Mouse (Mus musculus): ENCODE measurements around the gene Gcdh. TPM values are rescaled to one million over a fixed set of nuclear protein-coding genes. Genes with fewer than 3 reads are reported as not detected.

Gene Gcdh
- polyA plus RNA-seq, 1 experiment from 2014 or later: 42.8 TPM

DNA sequence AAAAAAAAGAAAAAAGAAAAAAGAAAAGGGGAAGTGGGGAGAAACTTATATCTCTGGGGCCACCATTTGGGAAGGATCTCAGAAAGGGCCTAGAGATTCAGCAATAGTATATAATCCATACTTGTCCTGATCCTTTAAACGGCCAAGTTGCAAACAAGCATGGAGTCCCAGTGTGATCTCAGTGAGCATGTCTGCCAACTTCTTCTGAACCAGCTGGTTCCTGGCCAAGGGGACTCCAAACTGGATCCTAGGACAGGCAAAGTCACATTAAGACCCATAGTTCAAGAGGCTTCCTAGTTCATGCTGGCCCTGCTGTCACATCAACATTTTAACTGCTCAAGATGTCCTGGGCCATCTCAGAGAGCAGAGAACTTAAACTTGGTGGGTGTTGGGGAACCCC, 4.6 kb downstream of the Gcdh start:
- no peaks in the 10 kb centered on the region for H3K9me3 ChIP-seq
- H3K27ac ChIP-seq: no peak overlapping the region
- H3K36me3 ChIP-seq: peaks cover 4% of the 10 kb centered on the region; the same call in 1 of the 2 replicates
- no peak for ATAC-seq
- H3K9ac ChIP-seq: no peak overlapping the region
- 0 out of 2 replicates have a peak, but pooled peaks cover 9% of the 10 kb centered on the region for H3K4me1 ChIP-seq (replicated peaks)
- 96% methylated on average over 1 of the region's 1 CpGs for WGBS
- H3K4me2 ChIP-seq (replicated peaks): no peak overlapping the region
- H3K27me3 ChIP-seq (replicated peaks): no peaks in the 10 kb centered on the region
- H3K4me3 ChIP-seq (replicated peaks): no peak overlapping the region

DNA sequence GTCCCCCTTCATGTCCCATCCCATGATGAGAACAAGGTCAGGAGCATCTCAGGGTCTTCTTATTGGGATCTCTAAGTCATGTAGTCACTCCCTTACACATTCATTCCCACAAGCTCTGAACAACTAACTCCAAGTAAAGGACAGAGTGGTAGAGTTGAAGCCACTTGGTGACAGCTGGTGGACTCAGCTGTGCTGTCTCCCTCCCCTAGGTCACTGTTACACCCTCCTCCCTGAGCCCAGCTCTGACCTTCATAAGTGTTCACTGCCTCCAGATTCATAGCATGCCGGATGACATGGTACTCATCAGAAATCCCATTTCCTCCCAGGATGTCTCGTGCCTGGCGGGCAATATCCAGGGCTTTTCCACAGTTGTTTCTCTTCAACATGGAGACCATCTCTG, 5.4 kb downstream of the Gcdh start:
- WGBS: 90% methylated on average over 3 of the region's 3 CpGs
- Histone ChIP-seq H3K4me2 (replicated peaks) (no peak overlapping the region), H3K36me3 (peaks cover 4% of the 10 kb centered on the region; the same call in 1 of the 2 replicates), H3K27ac (no peak overlapping the region), H3K4me3 (replicated peaks) (no peak overlapping the region), H3K27me3 (replicated peaks) (no peaks in the 10 kb centered on the region), H3K4me1 (replicated peaks) (0 out of 2 replicates have a peak, but pooled peaks cover 9% of the 10 kb centered on the region), H3K9me3 (no peaks in the 10 kb centered on the region), H3K9ac (no peak overlapping the region)
- ATAC-seq: no peak

DNA sequence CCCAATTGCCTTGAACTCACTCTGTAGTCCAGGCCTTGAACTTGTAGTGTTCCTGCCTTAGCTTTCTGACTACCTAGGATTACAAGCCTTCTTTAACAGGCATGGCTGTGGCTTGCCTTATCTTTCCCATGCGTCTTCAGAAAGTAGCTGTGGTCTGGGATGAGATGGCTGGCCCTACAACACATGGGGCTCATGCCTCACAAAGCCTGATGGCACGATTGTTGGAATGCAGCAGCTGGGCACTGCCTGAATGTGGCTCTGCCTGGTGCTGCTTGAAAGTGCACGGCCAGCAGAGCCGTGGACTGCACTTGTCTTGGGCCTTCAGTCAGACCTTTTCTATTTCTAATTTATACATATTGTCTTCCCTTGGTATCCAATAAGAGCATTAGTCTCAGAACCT, 9.0 kb downstream of the Gcdh start:
- no peak for ATAC-seq
- no peaks in the 10 kb centered on the region for H3K27me3 ChIP-seq (replicated peaks)
- H3K9ac ChIP-seq: no peak overlapping the region
- H3K9me3 ChIP-seq: no peaks in the 10 kb centered on the region
- H3K4me3 ChIP-seq (replicated peaks): no peak overlapping the region
- H3K4me1 ChIP-seq (replicated peaks): no peaks in the 10 kb centered on the region
- no peak overlapping the region for H3K27ac ChIP-seq
- 86% methylated on average over 4 of the region's 4 CpGs for WGBS
- peaks cover 4% of the 10 kb centered on the region; the same call in 1 of the 2 replicates for H3K36me3 ChIP-seq
- no peak overlapping the region for H3K4me2 ChIP-seq (replicated peaks)

DNA sequence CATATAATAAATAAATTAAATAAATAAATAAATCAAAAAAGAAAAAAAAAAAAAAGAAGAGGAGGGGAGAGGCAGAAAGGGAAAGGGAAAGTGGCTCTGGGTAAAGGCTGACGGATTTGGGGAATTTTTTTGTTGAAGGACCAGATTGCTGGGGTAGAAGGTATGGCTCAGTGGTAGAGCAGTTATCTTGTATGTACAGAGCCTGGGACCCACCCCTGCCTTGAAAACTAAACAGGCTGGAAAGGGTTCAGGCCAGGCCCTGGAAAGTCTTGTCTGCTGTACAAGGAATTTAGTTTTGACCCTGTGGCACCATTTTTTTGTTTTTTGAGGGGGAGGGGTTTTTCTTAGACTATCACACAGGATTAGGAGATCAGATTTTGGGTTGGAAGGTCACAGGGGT, 14.8 kb downstream of the Gcdh start:
- Histone ChIP-seq H3K4me1 (replicated peaks) (no peaks in the 10 kb centered on the region), H3K27ac (no peak overlapping the region), H3K9ac (no peak overlapping the region), H3K4me3 (replicated peaks) (no peak overlapping the region), H3K27me3 (replicated peaks) (no peaks in the 10 kb centered on the region), H3K36me3 (no peaks in the 10 kb centered on the region), H3K4me2 (replicated peaks) (no peak overlapping the region), H3K9me3 (no peaks in the 10 kb centered on the region)
- ATAC-seq: no peak
- 79% methylated on average over 1 of the region's 1 CpGs for WGBS

DNA sequence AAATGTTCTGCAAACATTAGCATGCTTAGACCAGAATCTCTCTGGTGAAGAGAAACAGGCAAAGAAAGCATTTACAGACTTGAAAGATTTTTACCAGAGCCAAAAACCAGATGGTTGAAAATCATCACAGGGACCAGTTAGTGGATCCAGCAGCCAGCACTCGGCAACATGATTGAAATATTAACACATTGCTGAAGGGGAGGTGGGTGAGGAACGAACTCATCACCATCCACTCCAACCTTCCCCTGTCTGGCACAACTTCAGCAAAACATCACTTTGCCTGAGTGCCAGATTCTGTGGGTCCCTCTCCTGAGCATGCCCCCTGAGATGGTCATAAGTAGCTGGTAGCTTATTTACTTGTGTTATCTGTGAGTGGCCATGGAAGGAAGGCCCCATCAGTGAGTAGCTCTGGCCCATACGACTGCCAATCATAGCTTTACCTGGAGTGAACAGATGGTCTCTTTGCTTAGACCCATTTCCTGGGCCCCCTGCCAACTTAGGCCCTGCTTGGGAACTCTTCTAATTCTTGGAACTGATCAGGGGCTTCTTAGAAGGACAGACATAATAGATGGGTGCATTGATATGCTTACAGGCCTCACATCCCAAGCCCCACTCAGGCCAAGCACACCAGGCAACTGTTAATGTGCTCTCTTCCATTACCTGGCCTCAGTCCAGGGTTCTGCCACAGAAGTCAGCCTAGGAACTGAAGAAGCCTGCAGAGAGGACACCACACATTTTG, 16.3 kb downstream of the Gcdh start:
- Histone ChIP-seq H3K9me3 (no peaks in the 10 kb centered on the region), H3K4me1 (replicated peaks) (peaks cover 6% of the 10 kb centered on the region), H3K4me3 (replicated peaks) (no peak overlapping the region), H3K36me3 (no peaks in the 10 kb centered on the region), H3K4me2 (replicated peaks) (no peak overlapping the region), H3K27me3 (replicated peaks) (no peaks in the 10 kb centered on the region), H3K9ac (no peak overlapping the region), H3K27ac (no peak overlapping the region)
- ATAC-seq: no peak
- WGBS: 75% methylated on average over 3 of the region's 3 CpGs

DNA sequence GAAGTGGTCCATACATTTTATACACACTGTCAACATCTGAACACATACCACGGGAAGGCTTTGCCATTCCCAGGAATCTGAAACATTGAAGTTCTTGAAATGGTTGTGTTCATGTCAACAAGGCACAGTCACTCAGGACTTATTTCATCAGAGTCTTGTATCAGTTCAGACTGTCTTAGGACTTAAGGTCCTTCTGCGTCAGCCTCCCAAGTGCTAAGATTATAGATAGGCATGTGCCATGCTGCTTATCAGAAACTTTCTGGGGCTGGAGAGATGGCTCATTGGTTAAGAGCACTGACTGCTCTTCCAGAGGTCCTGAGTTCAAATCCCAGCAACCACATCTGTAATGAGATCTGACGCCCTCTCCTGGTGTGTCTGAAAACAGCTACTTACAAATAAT, 19.4 kb downstream of the Gcdh start:
- Histone ChIP-seq H3K4me3 (replicated peaks) (no peak overlapping the region), H3K9me3 (no peaks in the 10 kb centered on the region), H3K4me2 (replicated peaks) (no peak overlapping the region), H3K27me3 (replicated peaks) (no peaks in the 10 kb centered on the region), H3K9ac (no peak overlapping the region), H3K36me3 (no peaks in the 10 kb centered on the region), H3K4me1 (replicated peaks) (peaks cover 14% of the 10 kb centered on the region), H3K27ac (no peak overlapping the region)
- no peak for ATAC-seq
- WGBS: 82% methylated on average over 3 of the region's 3 CpGs

DNA sequence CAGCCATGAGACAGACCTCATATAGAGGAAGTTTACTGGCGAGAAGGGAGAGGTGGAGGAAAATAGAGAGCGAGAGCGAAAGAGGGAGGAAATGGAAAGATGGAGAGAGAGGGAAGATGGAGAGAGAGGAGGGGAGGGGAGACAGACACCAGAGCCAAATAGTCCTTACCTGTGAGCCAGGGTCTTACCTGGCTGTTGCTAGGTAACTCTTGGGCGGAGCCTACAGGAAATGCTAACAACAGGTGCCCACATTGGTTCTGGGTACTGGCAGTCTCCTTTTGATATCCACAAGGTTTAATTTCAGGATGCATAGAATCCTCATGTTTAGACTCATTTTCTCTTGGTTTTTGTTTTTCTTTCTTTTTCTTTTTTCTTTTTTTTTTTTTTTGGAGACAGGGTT, 20.7 kb downstream of the Gcdh start:
- no peaks in the 10 kb centered on the region for H3K9me3 ChIP-seq
- WGBS: 73% methylated on average over 4 of the region's 4 CpGs
- H3K4me3 ChIP-seq (replicated peaks): peak overlapping the region; percentile 48
- peaks cover 10% of the 10 kb centered on the region; the same call in 1 of the 2 replicates for H3K36me3 ChIP-seq
- ATAC-seq: no peak
- no peak overlapping the region for H3K27ac ChIP-seq
- peak overlapping the region; percentile 99 for H3K4me2 ChIP-seq (replicated peaks)
- peak overlapping the region; percentile 52; the same call in 1 of the 2 replicates for H3K9ac ChIP-seq
- no peaks in the 10 kb centered on the region for H3K27me3 ChIP-seq (replicated peaks)
- peaks cover 14% of the 10 kb centered on the region for H3K4me1 ChIP-seq (replicated peaks)

DNA sequence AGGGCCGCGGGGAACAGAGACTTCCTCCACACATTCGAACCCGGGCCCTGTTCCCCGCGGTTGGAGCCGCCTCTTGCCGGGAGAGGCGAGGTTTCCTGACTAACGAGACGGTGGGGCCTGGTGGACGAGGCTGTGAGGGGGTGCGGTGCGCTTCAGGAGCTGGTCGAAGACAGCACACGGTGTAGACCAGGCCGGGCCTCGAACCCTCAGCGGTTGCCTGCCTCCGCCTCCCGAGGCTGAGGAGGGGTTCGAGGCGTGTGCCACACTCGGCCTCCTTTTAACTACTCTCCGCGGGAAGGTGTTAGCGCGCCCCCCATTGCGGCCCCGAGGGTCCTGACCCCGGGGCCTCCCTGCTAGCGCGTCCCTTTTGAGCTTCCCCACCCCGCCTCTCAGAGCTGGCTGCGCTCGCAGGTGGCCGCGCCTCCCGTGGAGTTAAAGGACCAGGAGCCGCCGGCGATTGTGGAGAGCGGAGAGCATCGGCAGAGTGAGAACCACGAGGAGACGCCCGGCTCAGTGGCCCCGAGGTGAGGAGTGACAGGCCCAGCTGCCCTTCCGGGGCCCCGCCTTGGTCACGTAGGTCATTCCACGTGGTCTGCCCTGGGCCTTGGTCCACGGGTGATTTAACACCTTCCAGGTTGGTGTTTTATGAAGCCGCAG, 21.3 kb downstream of the Gcdh start:
- H3K27me3 ChIP-seq (replicated peaks): no peaks in the 10 kb centered on the region
- H3K4me2 ChIP-seq (replicated peaks): peak overlapping the region; percentile 99
- H3K27ac ChIP-seq: no peak overlapping the region
- ATAC-seq: peak; percentile 68
- peak overlapping the region; percentile 48 for H3K4me3 ChIP-seq (replicated peaks)
- peaks cover 14% of the 10 kb centered on the region for H3K4me1 ChIP-seq (replicated peaks)
- peak overlapping the region; percentile 52 for H3K9ac ChIP-seq
- peaks cover 16% of the 10 kb centered on the region for H3K36me3 ChIP-seq
- no peaks in the 10 kb centered on the region for H3K9me3 ChIP-seq
- 2% methylated on average over 54 of the region's 54 CpGs for WGBS

DNA sequence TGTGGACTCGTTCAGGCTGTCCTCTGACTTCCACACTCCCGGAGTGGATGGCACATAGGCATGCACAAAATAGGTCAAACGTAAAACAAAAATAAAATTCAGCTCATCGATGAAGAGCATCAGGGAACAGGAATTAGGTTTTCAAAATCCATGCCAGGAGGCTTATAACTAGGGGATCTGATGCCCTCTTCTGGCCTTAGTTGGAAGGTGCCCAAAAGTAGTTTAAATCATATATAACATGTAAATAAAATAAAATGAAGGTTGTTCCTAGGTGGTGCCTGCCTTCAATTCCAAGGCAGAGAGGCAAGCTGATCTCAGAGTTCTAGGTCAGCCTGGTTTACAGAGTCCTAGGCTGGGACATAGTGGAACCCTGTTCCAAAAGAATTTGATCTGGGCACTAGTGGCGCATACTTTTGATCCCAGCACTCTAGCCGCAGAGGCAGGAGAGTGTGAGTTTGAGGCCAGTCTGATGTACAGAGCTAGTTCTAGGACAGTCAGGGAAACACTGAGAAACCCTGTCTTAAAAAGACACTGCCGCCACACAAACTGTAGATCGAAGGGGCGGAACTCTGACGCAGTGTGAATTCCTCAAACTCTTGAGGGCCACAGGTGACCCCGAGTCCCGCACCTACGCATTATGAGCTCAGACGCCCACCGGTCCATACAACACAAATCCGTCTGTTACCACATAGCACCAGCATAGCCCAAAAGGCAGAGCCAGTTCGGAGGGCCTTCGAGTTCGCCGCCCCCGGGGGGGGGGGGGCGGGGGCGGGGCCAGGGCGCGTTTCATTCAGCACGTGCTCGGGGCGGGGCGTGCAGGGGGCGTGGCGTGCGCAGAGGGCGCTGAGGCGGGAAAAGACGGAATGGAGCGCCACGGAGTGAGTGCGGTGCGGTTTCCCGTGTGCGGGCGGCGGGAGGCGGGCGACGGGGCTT, 22.1 kb downstream of the Gcdh start, which contains the start of gene Syce2:
Syce2 (plus strand) TSS at position 736 of the 933 bp plus-strand sequence.
- H3K36me3 ChIP-seq: peaks cover 16% of the 10 kb centered on the region
- no peak within 1 kb of the TSS for H3K27ac ChIP-seq
- H3K4me3 ChIP-seq (replicated peaks): peak within 1 kb of the TSS; percentile 48
- WGBS: 11% methylated on average over 46 of the region's 46 CpGs
- ATAC-seq: peak; percentile 86
- no peaks in the 10 kb centered on the region for H3K9me3 ChIP-seq
- H3K9ac ChIP-seq: peak within 1 kb of the TSS; percentile 52
- peak within 1 kb of the TSS; percentile 99 for H3K4me2 ChIP-seq (replicated peaks)
- H3K27me3 ChIP-seq (replicated peaks): no peaks in the 10 kb centered on the region
- peaks cover 14% of the 10 kb centered on the region for H3K4me1 ChIP-seq (replicated peaks)

DNA sequence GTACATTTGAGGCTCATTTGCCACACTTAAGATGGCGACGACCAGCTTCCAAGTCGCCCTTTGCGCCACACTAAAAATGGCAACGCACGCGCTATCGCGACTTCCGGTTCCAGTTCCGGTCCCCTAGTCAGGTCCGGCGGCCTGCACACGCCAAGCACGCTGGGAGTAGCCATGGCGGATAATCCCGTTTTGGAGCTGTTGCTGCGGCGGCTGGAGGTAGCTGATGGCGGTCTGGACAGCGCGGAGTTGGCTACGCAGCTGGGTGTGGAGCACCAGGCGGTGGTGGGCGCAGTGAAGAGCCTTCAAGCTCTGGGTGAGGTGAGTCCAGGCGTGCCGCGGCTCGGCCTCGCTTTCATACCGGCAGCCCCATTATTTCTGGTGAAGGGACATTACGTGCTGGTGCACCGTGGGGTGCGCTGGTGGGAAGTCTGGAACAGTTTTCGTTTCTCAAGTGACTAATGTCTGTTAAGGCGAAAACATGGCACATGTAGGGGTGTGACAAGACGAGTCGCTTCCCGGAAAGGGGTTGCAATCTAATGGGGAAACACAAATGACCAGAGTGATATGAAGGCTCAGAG, 36.8 kb downstream of the Gcdh start, which contains the start of gene Farsa:
Farsa (plus strand) TSS at position 126 of the 578 bp plus-strand sequence.
- ATAC-seq: peak; percentile 96
- Histone ChIP-seq H3K27me3 (replicated peaks) (no peaks in the 10 kb centered on the region), H3K36me3 (peaks cover 19% of the 10 kb centered on the region; the same call in 1 of the 2 replicates), H3K4me3 (replicated peaks) (peak within 1 kb of the TSS; percentile 80), H3K9ac (peak within 1 kb of the TSS; percentile 91), H3K27ac (peak within 1 kb of the TSS; percentile 81), H3K9me3 (no peaks in the 10 kb centered on the region), H3K4me1 (replicated peaks) (peaks cover 12% of the 10 kb centered on the region), H3K4me2 (replicated peaks) (peak within 1 kb of the TSS; percentile 79)
- under 1% methylated on average over 39 of the region's 39 CpGs for WGBS

DNA sequence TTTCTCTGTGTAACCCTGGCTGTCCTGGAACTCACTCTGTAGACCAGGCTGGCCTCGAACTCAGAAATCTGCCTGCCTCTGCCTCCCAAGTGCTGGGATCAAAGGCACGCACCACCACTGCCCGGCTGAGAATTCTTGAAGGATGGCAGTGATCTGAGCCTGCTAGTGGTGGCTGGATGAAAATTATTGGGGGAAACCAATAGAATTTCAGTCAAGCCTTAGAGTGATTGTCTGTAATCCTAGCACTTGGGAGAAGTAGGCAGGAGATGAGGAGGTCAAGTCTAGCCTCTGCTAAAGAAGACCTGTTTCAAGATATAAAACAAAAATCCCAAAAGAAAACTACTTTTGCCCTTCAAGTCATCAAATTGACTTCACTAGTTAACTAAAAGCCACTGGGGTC, 37.3 kb downstream of the Gcdh start:
- no peak overlapping the region for H3K4me2 ChIP-seq (replicated peaks)
- 84% methylated on average over 3 of the region's 3 CpGs for WGBS
- H3K36me3 ChIP-seq: peaks cover 15% of the 10 kb centered on the region; the same call in 1 of the 2 replicates
- no peak overlapping the region for H3K27ac ChIP-seq
- H3K4me1 ChIP-seq (replicated peaks): peaks cover 12% of the 10 kb centered on the region
- H3K9me3 ChIP-seq: no peaks in the 10 kb centered on the region
- H3K27me3 ChIP-seq (replicated peaks): no peaks in the 10 kb centered on the region
- H3K9ac ChIP-seq: no peak overlapping the region
- peak overlapping the region; percentile 80 for H3K4me3 ChIP-seq (replicated peaks)
- ATAC-seq: peak; percentile 26

All from intestine, embryonic 15.5 days (tissue).